Mouse (Mus musculus) heart, adult 2 months (tissue): ENCODE measurements around the gene Dpm1.

Experiments
- CTCF ChIP-seq: fragments of 200-600 bp; IDR thresholded peaks from 2 replicates; pipeline ENCODE4 v1.8.1; 2022; ENCODE audit warnings: antibody characterized with exemption, mild to moderate bottlenecking, moderate library complexity
- POLR2A ChIP-seq: fragments of 200-500 bp; IDR thresholded peaks from 2 replicates; pipeline ENCODE4 v1.6.1; 2011; ENCODE audit warnings: mild to moderate bottlenecking, low read depth, low read length, control low read depth; ENCODE audit not compliant: insufficient read depth

GRCm38 (mm10) chr2:168231471-168231829 is 1.1 kb upstream of the Dpm1 start:
- no peak for TF ChIP-seq CTCF
- TF ChIP-seq POLR2A: no peak
